Mouse (Mus musculus): ENCODE data around the gene Nusap1. TPM values are rescaled to one million over a fixed set of nuclear protein-coding genes. Genes with fewer than 3 reads are reported as not detected.
"Not testable (repeated sequence)": the region's sequence is repeated elsewhere in the genome, so short reads cannot be mapped to it uniquely, and the experiment has no call there.

Gene Nusap1
- polyA plus RNA-seq, 1 experiment from 2014 or later = 76.5 TPM

DNA sequence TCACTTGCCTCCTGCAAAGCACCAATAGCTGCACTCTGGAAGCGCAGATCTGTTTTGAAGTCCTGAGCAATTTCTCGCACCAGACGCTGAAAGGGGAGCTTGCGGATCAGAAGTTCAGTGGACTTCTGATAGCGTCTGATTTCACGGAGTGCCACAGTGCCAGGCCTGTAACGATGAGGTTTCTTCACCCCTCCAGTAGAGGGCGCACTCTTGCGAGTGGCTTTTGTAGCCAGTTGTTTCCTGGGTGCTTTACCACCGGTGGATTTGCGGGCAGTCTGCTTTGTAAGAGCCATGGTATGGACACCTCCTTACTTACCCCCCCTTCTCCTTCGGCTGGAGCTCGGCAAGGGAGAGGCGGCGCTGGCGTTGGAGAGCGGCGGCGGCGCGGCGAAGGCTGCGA lies 47.6 kb downstream of the Nusap1 start:
- not testable (repeated sequence) for H3K9me3 ChIP-seq (ENCODE audit: control insufficient read depth, low read length); H3K9ac ChIP-seq (ENCODE audit: low read depth, low read length); H3K4me2 ChIP-seq; H3K4me3 ChIP-seq (ENCODE audit: low read depth, low read length); ATAC-seq (replicated peaks; ENCODE audit: low FRiP score); H3K4me1 ChIP-seq (replicated peaks; ENCODE audit: control insufficient read depth, insufficient read depth, low read length); H3K27me3 ChIP-seq (replicated peaks; ENCODE audit: control insufficient read depth, insufficient read depth, low read length); DNase-seq (ENCODE audit: low spot score); H3K27ac ChIP-seq (ENCODE audit: low read depth, low read length); H3K36me3 ChIP-seq (ENCODE audit: control insufficient read depth, insufficient read depth, low read length)
- 76% methylated on average over 19 of the region's 23 CpGs for WGBS

GRCm38 (mm10) chr2:119669010-119669409 lies 50.9 kb downstream of the Nusap1 start:
- Histone ChIP-seq H3K4me2 (no peak overlapping the region), H3K27me3 (replicated peaks; ENCODE audit: control insufficient read depth, insufficient read depth, low read length) (no peaks in the 10 kb centered on the region), H3K4me1 (replicated peaks; ENCODE audit: control insufficient read depth, insufficient read depth, low read length) (0 out of 2 replicates have a peak, but pooled peaks cover 3% of the 10 kb centered on the region), H3K9me3 (ENCODE audit: control insufficient read depth, low read length) (no peaks in the 10 kb centered on the region), H3K9ac (ENCODE audit: low read depth, low read length) (no peak overlapping the region), H3K36me3 (ENCODE audit: control insufficient read depth, insufficient read depth, low read length) (no peaks in the 10 kb centered on the region), H3K4me3 (ENCODE audit: low read depth, low read length) (no peak overlapping the region), H3K27ac (ENCODE audit: low read depth, low read length) (no peak overlapping the region)
- ATAC-seq (replicated peaks; ENCODE audit: low FRiP score) = no peak
- DNase-seq (ENCODE audit: low spot score) = no peak
- 21% methylated on average over 7 of the region's 7 CpGs for whole genome bisulfite sequencing

GRCm38 (mm10) chr2:119674525-119675214 lies 56.6 kb downstream of the Nusap1 start, which contains the start of gene Rtf1:
TSS of gene Rtf1 (plus strand) at chr2:119675068.
- Histone ChIP-seq H3K9ac (ENCODE audit: low read depth, low read length) (peak within 1 kb of the TSS; percentile 97), H3K27ac (ENCODE audit: low read depth, low read length) (peak within 1 kb of the TSS; percentile 86), H3K4me2 (peak within 1 kb of the TSS; percentile 88), H3K27me3 (replicated peaks; ENCODE audit: control insufficient read depth, insufficient read depth, low read length) (no peaks in the 10 kb centered on the region), H3K4me1 (replicated peaks; ENCODE audit: control insufficient read depth, insufficient read depth, low read length) (peaks cover 10% of the 10 kb centered on the region), H3K36me3 (ENCODE audit: control insufficient read depth, insufficient read depth, low read length) (peaks cover 1% of the 10 kb centered on the region; the same call in 1 of the 2 replicates), H3K9me3 (ENCODE audit: control insufficient read depth, low read length) (no peaks in the 10 kb centered on the region), H3K4me3 (ENCODE audit: low read depth, low read length) (peak within 1 kb of the TSS; percentile 99)
- DNase-seq (ENCODE audit: low spot score) (peak; percentile 97), ATAC-seq (replicated peaks; ENCODE audit: low FRiP score) (peak; percentile 95)
- under 1% methylated on average over 49 of the region's 58 CpGs for WGBS

DNA sequence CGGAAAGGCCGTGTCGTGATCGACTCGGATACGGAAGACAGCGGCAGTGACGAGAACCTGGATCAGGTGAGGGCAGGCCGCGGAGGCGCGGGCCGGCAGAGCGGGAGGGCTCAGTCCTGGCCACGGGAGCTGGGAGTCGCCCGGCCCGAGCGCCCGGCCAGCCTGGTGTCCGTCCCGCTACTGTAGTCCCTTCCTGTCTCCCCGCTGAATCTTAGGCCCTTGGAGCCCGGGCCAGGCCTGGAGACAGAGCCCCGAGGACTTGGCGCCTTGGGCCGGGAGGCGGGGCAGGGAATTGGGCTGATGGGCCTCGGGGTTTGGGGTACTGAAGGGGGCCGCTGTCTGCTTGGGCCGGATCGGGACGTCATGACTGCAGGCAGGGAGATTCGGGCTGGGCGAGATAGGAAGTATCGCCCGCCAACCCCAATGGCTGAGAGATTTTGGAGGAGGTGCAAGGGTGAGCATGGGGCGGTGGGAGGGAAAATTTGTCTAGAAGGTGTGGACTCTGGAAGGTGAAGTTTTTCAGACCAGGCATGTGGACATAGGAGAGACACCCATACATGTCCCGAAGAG lies 57.2 kb downstream of the Nusap1 start:
- ATAC-seq (replicated peaks; ENCODE audit: low FRiP score) = peak; percentile 76
- Histone ChIP-seq H3K36me3 (ENCODE audit: control insufficient read depth, insufficient read depth, low read length) (peaks cover 3% of the 10 kb centered on the region; the same call in 1 of the 2 replicates), H3K4me1 (replicated peaks; ENCODE audit: control insufficient read depth, insufficient read depth, low read length) (peaks cover 10% of the 10 kb centered on the region), H3K9me3 (ENCODE audit: control insufficient read depth, low read length) (no peaks in the 10 kb centered on the region), H3K4me3 (ENCODE audit: low read depth, low read length) (peak overlapping the region; percentile 99), H3K27ac (ENCODE audit: low read depth, low read length) (peak overlapping the region; percentile 86), H3K9ac (ENCODE audit: low read depth, low read length) (peak overlapping the region; percentile 97), H3K27me3 (replicated peaks; ENCODE audit: control insufficient read depth, insufficient read depth, low read length) (no peaks in the 10 kb centered on the region), H3K4me2 (peak overlapping the region; percentile 80)
- WGBS = under 1% methylated on average over 39 of the region's 39 CpGs
- no peak for DNase-seq (ENCODE audit: low spot score)

DNA sequence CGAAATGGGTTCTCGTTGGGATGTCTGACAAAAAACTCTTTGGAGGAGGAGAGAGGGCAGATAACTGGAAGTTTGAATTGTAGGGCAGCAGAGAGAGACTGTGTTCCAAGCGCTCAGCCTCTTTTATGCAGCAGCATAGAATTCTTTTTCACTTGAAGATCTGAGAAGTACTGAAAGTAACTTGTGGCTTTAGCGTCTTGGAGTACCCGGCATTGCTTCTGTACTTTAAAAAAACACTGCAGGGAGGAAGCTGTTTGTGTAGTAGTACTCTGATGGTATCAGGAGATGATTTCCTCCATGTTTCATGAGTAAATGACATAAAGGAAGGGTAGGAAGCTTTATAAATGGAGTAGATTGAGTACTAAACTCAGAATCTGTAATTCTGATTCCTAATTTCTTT lies 57.7 kb downstream of the Nusap1 start:
- 5% methylated on average over 5 of the region's 5 CpGs for WGBS
- Histone ChIP-seq H3K9me3 (ENCODE audit: control insufficient read depth, low read length) (no peaks in the 10 kb centered on the region), H3K36me3 (ENCODE audit: control insufficient read depth, insufficient read depth, low read length) (peaks cover 5% of the 10 kb centered on the region; the same call in 1 of the 2 replicates), H3K4me2 (peak overlapping the region; percentile 80), H3K4me1 (replicated peaks; ENCODE audit: control insufficient read depth, insufficient read depth, low read length) (peaks cover 10% of the 10 kb centered on the region), H3K9ac (ENCODE audit: low read depth, low read length) (peak overlapping the region; percentile 97), H3K4me3 (ENCODE audit: low read depth, low read length) (peak overlapping the region; percentile 99), H3K27me3 (replicated peaks; ENCODE audit: control insufficient read depth, insufficient read depth, low read length) (no peaks in the 10 kb centered on the region), H3K27ac (ENCODE audit: low read depth, low read length) (peak overlapping the region; percentile 86; the same call in 1 of the 2 replicates)
- DNase-seq (ENCODE audit: low spot score) (no peak), ATAC-seq (replicated peaks; ENCODE audit: low FRiP score) (0 out of 2 replicates have a peak, but pooled peaks have one; percentile 1)

DNA sequence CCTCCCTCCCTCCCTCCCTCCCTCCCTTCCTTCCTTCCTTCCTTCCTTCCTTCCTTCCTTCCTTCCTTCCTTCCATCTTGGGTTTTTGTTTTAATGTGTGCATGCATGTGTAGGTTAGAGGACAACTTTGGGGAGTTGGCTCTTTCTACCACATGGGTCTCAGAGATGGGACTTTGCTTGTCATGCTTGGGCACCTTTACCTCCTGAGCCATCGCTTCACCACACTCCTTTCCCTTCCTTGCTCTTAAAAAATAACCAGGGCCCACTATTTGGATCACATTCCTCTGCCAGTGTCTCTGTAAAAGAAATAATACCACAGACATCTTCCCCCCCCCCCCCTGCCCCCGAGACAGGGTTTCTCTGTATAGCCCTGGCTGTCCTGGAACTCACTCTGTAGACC lies 65.6 kb downstream of the Nusap1 start:
- H3K4me2 ChIP-seq = no peak overlapping the region
- no peaks in the 10 kb centered on the region for H3K4me1 ChIP-seq (replicated peaks; ENCODE audit: control insufficient read depth, insufficient read depth, low read length)
- H3K27ac ChIP-seq (ENCODE audit: low read depth, low read length) = no peak overlapping the region
- no peak for ATAC-seq (replicated peaks; ENCODE audit: low FRiP score)
- no peak for DNase-seq (ENCODE audit: low spot score)
- no peak overlapping the region for H3K4me3 ChIP-seq (ENCODE audit: low read depth, low read length)
- H3K27me3 ChIP-seq (replicated peaks; ENCODE audit: control insufficient read depth, insufficient read depth, low read length) = no peaks in the 10 kb centered on the region
- no peak overlapping the region for H3K9ac ChIP-seq (ENCODE audit: low read depth, low read length)
- 95% methylated on average over 2 of the region's 2 CpGs for WGBS
- H3K36me3 ChIP-seq (ENCODE audit: control insufficient read depth, insufficient read depth, low read length) = peaks cover 13% of the 10 kb centered on the region
- H3K9me3 ChIP-seq (ENCODE audit: control insufficient read depth, low read length) = no peaks in the 10 kb centered on the region

GRCm38 (mm10) chr2:119692003-119692701 lies 74.1 kb downstream of the Nusap1 start:
- Histone ChIP-seq H3K4me2 (no peak overlapping the region), H3K9me3 (ENCODE audit: control insufficient read depth, low read length) (no peaks in the 10 kb centered on the region), H3K27me3 (replicated peaks; ENCODE audit: control insufficient read depth, insufficient read depth, low read length) (no peaks in the 10 kb centered on the region), H3K4me3 (ENCODE audit: low read depth, low read length) (no peak overlapping the region), H3K27ac (ENCODE audit: low read depth, low read length) (no peak overlapping the region), H3K36me3 (ENCODE audit: control insufficient read depth, insufficient read depth, low read length) (peaks cover 2% of the 10 kb centered on the region), H3K4me1 (replicated peaks; ENCODE audit: control insufficient read depth, insufficient read depth, low read length) (no peaks in the 10 kb centered on the region), H3K9ac (ENCODE audit: low read depth, low read length) (no peak overlapping the region)
- no peak for DNase-seq (ENCODE audit: low spot score)
- ATAC-seq (replicated peaks; ENCODE audit: low FRiP score) = no peak
- 82% methylated on average over 9 of the region's 9 CpGs for WGBS

DNA sequence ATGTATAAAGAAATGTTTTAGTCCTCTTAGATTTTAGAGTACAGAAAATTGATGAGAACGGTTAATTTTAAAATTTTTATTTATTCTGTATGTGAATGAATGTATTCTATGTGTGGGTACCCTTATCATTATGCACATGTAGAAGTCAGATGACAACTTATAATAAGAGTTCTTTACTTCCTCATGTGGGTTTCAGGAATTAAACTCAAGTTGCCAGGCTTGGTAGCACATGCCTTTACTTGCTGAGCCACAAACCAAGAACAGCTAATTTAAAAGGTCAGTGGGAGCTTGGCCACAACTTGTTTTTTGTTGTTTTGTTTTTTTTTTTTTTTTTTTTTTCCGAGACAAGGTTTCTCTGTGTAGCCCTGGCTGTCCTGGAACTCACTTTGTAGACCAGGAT lies 76.7 kb downstream of the Nusap1 start:
- Histone ChIP-seq H3K27ac (ENCODE audit: low read depth, low read length) (no peak overlapping the region), H3K9ac (ENCODE audit: low read depth, low read length) (no peak overlapping the region), H3K27me3 (replicated peaks; ENCODE audit: control insufficient read depth, insufficient read depth, low read length) (no peaks in the 10 kb centered on the region), H3K4me1 (replicated peaks; ENCODE audit: control insufficient read depth, insufficient read depth, low read length) (no peaks in the 10 kb centered on the region), H3K36me3 (ENCODE audit: control insufficient read depth, insufficient read depth, low read length) (no peaks in the 10 kb centered on the region), H3K9me3 (ENCODE audit: control insufficient read depth, low read length) (no peaks in the 10 kb centered on the region), H3K4me2 (no peak overlapping the region), H3K4me3 (ENCODE audit: low read depth, low read length) (no peak overlapping the region)
- DNase-seq (ENCODE audit: low spot score) (no peak), ATAC-seq (replicated peaks; ENCODE audit: low FRiP score) (no peak)
- WGBS = 86% methylated on average over 2 of the region's 2 CpGs

All from liver, embryonic 11.5 days (tissue).